ENCODE assay signal across 20 mouse cellular contexts in the genomic region with DNA sequence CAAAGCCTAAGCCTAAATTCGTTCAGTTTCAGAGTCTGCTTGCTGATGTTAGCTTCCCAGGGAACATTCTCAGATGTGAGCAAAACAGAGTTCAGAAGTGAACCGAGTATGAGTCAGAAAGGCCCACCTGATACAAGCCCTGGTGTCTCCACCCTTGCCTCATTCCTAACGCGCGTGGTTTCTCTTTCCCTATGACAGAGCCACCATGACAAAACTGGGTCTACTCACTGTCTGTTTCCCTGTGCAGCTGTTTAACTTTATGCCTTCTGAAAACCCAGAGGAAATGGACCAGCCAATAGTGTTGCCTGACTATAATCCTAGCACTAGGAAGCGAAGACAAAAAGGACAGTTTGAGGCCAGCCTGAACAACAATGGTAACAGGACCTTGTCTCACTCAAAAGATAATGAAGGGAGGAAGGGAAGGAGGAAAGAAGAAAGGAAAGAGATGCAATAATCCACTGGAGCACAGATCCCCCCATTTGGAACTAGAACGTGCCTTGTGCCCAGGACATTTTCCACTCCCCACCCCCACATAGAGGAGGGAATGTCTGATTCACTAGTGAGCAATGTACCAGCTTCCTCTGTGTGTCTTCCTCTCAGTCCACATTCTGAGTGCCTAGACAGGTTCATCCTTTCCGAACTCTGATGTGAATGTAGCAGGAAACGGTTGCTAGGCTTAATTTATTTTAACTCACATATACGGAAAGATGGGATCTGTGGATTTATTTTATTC. TPM values are rescaled to one million over a fixed set of nuclear protein-coding genes. Genes with fewer than 3 reads are reported as not detected.
DNase-seq lines count a peak whose midpoint lies in the region; ATAC-seq and TF ChIP-seq lines count a peak whose summit lies in the region.
"Had no signal": no experiment of that assay in that cellular context is flagged by ENCODE, and none has a peak within 500 bp of the region (broad histone marks: within the 10 kb centered on the region; RNA-seq: fewer than 3 reads in every experiment).

No protein-coding gene starts in this region.

- H3K27ac ChIP-seq in stomach, embryonic 16.5 days (ENCODE audit: low read length) = peak overlapping the region; percentile 13; the same call in 1 of the 2 replicates
- no peak overlapping the region for H3K27ac ChIP-seq in stomach, postnatal 0 days (replicated peaks)
- no peak overlapping the region for H3K27ac ChIP-seq in hindbrain, postnatal 0 days
- H3K27ac ChIP-seq: embryonic facial prominence, embryonic 12.5 days; forebrain, embryonic 12.5 days; hindbrain, embryonic 10.5 days; hindbrain, embryonic 14.5 days had no signal

- H3K36me3 ChIP-seq in stomach, embryonic 16.5 days (ENCODE audit: control insufficient read depth, insufficient read depth, low read length) = no peaks in the 10 kb centered on the region
- H3K36me3 ChIP-seq in stomach, postnatal 0 days (ENCODE audit: control insufficient read depth, insufficient read depth, low read length) = no peaks in the 10 kb centered on the region
- H3K36me3 ChIP-seq in C2C12 (ENCODE audit: control insufficient read depth, insufficient read depth) = no peaks in the 10 kb centered on the region
- no peaks in the 10 kb centered on the region for H3K36me3 ChIP-seq in myocyte (ENCODE audit: control insufficient read depth, insufficient read depth)
- no peaks in the 10 kb centered on the region for H3K36me3 ChIP-seq in hindbrain, postnatal 0 days (ENCODE audit: insufficient read depth, low read length)
- H3K36me3 ChIP-seq: embryonic facial prominence, embryonic 12.5 days; forebrain, embryonic 12.5 days; G1E; heart, embryonic 12.5 days; hindbrain, embryonic 10.5 days had no signal

- no peaks in the 10 kb centered on the region for H3K9me3 ChIP-seq in stomach, embryonic 16.5 days (replicated peaks; ENCODE audit: control insufficient read depth, low read length)
- H3K9me3 ChIP-seq in stomach, postnatal 0 days (ENCODE audit: control insufficient read depth, low read length) = no peaks in the 10 kb centered on the region
- no peaks in the 10 kb centered on the region for H3K9me3 ChIP-seq in hindbrain, postnatal 0 days (ENCODE audit: low read length)
- H3K9me3 ChIP-seq: embryonic facial prominence, embryonic 12.5 days; forebrain, embryonic 12.5 days; G1E; heart, embryonic 12.5 days; hindbrain, embryonic 10.5 days had no signal

- DNase-seq in stomach, postnatal 0 days (ENCODE audit: low spot score) = no peak
- DNase-seq in Patski (ENCODE audit: low read depth, low spot score) = no peak
- no peak for DNase-seq in ovary, postnatal 14 days (ENCODE audit: low spot score)
- DNase-seq in MN1 (ENCODE audit: low spot score) = no peak
- no peak for DNase-seq in hindbrain, postnatal 0 days (ENCODE audit: low spot score)
- DNase-seq: adrenal gland, postnatal 14 days; cerebellum, adult 11-12 months; cerebellum, adult 9-10 months; cerebellum, postnatal 25 days; forebrain, postnatal 0 days; gastrocnemius, postnatal 14 days had no signal

- H3K79me3 ChIP-seq in C2C12 (ENCODE audit: low read depth) = peaks cover 54% of the 10 kb centered on the region

- H3K4me2 ChIP-seq in stomach, embryonic 16.5 days (ENCODE audit: low read depth, low read length) = no peak overlapping the region
- H3K4me2 ChIP-seq in stomach, postnatal 0 days (replicated peaks; ENCODE audit: low read depth) = no peak overlapping the region
- H3K4me2 ChIP-seq in myocyte (ENCODE audit: low read depth) = peak overlapping the region; percentile 75
- no peak overlapping the region for H3K4me2 ChIP-seq in hindbrain, postnatal 0 days (ENCODE audit: low read depth, low read length)
- H3K4me2 ChIP-seq: embryonic facial prominence, embryonic 12.5 days; forebrain, embryonic 12.5 days; heart, embryonic 12.5 days; hindbrain, embryonic 14.5 days had no signal

- no peak overlapping the region for H3K4me3 ChIP-seq in stomach, embryonic 16.5 days (replicated peaks; ENCODE audit: low read length)
- no peak overlapping the region for H3K4me3 ChIP-seq in stomach, postnatal 0 days (ENCODE audit: low read depth, low read length)
- H3K4me3 ChIP-seq in C2C12 (ENCODE audit: insufficient read depth, poor library complexity, severe bottlenecking) = no peak overlapping the region
- peak overlapping the region; percentile 5 for H3K4me3 ChIP-seq in myocyte
- H3K4me3 ChIP-seq in hindbrain, postnatal 0 days (ENCODE audit: low read length) = no peak overlapping the region
- H3K4me3 ChIP-seq: embryonic facial prominence, embryonic 12.5 days; forebrain, embryonic 12.5 days; heart, embryonic 12.5 days; hindbrain, embryonic 10.5 days had no signal

- in situ Hi-C loops in Patski (cut with MboI; ENCODE audit: low pct_unique_long_range_greater_than_20kb) = no loop called here

- no peak for TF ChIP-seq EP300 in stomach, postnatal 0 days (optimal IDR thresholded peaks at IDR 0.05)

- H3ac ChIP-seq in C2C12 (ENCODE audit: control insufficient read depth, insufficient read length, low read depth) = no peak overlapping the region
- no peak overlapping the region for H3ac ChIP-seq in myocyte (ENCODE audit: control insufficient read depth, insufficient read length)

- POLR2A ChIA-PET in Patski (lab: Charles Lee) = interaction anchor here (1.2 kb wide), 1 partner anchor 13 kb away, joined by 4 read pairs; no protein-coding TSS in a partner anchor

- 69% methylated on average over 10 of the region's 10 CpGs for WGBS in stomach, embryonic 16.5 days
- 59% methylated on average over 10 of the region's 10 CpGs for WGBS in stomach, postnatal 0 days
- 77% methylated on average over 10 of the region's 10 CpGs for WGBS in hindbrain, postnatal 0 days

- CTCF ChIA-PET in Patski (lab: Charles Lee) = interaction anchor here (0.7 to 1.0 kb wide), 2 partner anchors 12 to 17 kb away, joined by 3 to 4 read pairs; no protein-coding TSS in a partner anchor

- peak; percentile 33 for TF ChIP-seq POLR2A in myocyte (IDR thresholded peaks at IDR 0.05; ENCODE audit: insufficient read length, low read depth)

- ATAC-seq in stomach, embryonic 16.5 days (ENCODE audit: insufficient read depth, low FRiP score) = no peak
- ATAC-seq in stomach, postnatal 0 days (ENCODE audit: low FRiP score, low TSS enrichment) = no peak
- peak; percentile 47 for ATAC-seq in Patski
- ATAC-seq in hindbrain, postnatal 0 days = no peak
- ATAC-seq: forebrain, postnatal 0 days had no signal

- no peak overlapping the region for H3K9ac ChIP-seq in stomach, embryonic 16.5 days (ENCODE audit: low read length)
- H3K9ac ChIP-seq in stomach, postnatal 0 days (ENCODE audit: low read length) = no peak overlapping the region
- no peak overlapping the region for H3K9ac ChIP-seq in hindbrain, postnatal 0 days (replicated peaks; ENCODE audit: low read length)
- H3K9ac ChIP-seq: embryonic facial prominence, embryonic 12.5 days; forebrain, embryonic 12.5 days; forebrain, postnatal 0 days; heart, embryonic 12.5 days; hindbrain, embryonic 14.5 days had no signal

- TF ChIP-seq CTCF in stomach, postnatal 0 days (IDR thresholded peaks at IDR 0.05; ENCODE audit: low read depth) = no peak
- TF ChIP-seq CTCF in C2C12 (IDR thresholded peaks at IDR 0.05; ENCODE audit: control insufficient read depth, insufficient read depth, insufficient read length) = no peak
- no peak for TF ChIP-seq CTCF in Patski (IDR thresholded peaks at IDR 0.05)
- no peak for TF ChIP-seq CTCF in hindbrain, postnatal 0 days (IDR thresholded peaks at IDR 0.05; ENCODE audit: low read depth)

- H3K27me3 ChIP-seq in stomach, embryonic 16.5 days (ENCODE audit: control insufficient read depth, insufficient read depth, low read length) = no peaks in the 10 kb centered on the region
- H3K27me3 ChIP-seq in stomach, postnatal 0 days (ENCODE audit: control insufficient read depth, insufficient read depth, low read length) = no peaks in the 10 kb centered on the region
- H3K27me3 ChIP-seq in C2C12 (ENCODE audit: control insufficient read depth, insufficient read depth, insufficient read length) (no peaks in the 10 kb centered on the region), Patski (no peaks in the 10 kb centered on the region), myocyte (ENCODE audit: control insufficient read depth, insufficient read depth, insufficient read length) (no peaks in the 10 kb centered on the region)
- H3K27me3 ChIP-seq in hindbrain, postnatal 0 days (ENCODE audit: insufficient read depth, low read length) = no peaks in the 10 kb centered on the region
- H3K27me3 ChIP-seq: embryonic facial prominence, embryonic 12.5 days; forebrain, embryonic 12.5 days; heart, embryonic 12.5 days had no signal

- H3K4me1 ChIP-seq in stomach, embryonic 16.5 days (ENCODE audit: control insufficient read depth, insufficient read depth, low read length) = peaks cover 5% of the 10 kb centered on the region; the same call in 1 of the 2 replicates
- no peaks in the 10 kb centered on the region for H3K4me1 ChIP-seq in stomach, postnatal 0 days (replicated peaks; ENCODE audit: control insufficient read depth, insufficient read depth)
- no peaks in the 10 kb centered on the region for H3K4me1 ChIP-seq in hindbrain, postnatal 0 days (ENCODE audit: insufficient read depth, low read length)
- H3K4me1 ChIP-seq: embryonic facial prominence, embryonic 12.5 days; hindbrain, embryonic 10.5 days had no signal

- peaks cover 96% of the 10 kb centered on the region for H3K79me2 ChIP-seq in C2C12 (ENCODE audit: control insufficient read depth, insufficient read depth)
- peaks cover 21% of the 10 kb centered on the region for H3K79me2 ChIP-seq in myocyte (ENCODE audit: control insufficient read depth, insufficient read depth)

TF ChIP-seq in C2C12, 6 proteins besides CTCF, POLR2A, EP300 and RAD21:
- TF ChIP-seq CEBPB (IDR thresholded peaks at IDR 0.05; ENCODE audit: low read depth) = no peak
- TF ChIP-seq MYOD1 (IDR thresholded peaks at IDR 0.05; ENCODE audit: control insufficient read depth, insufficient read length, low read depth) = peak; percentile 41

TF ChIP-seq in myocyte, 11 proteins besides CTCF, POLR2A, EP300 and RAD21:
- peak in 2 of 3 experiments; percentile 24 to 34 for TF ChIP-seq MYOD1 (IDR thresholded peaks at IDR 0.05; ENCODE audit: control insufficient read depth in 1 of 3, insufficient read length in 2 of 3, low read depth in 2 of 3)
- TF ChIP-seq MYOG (IDR thresholded peaks at IDR 0.05; ENCODE audit: control insufficient read depth in 1 of 3, insufficient read depth in 1 of 3, insufficient read length in 2 of 3, low read depth in 2 of 3) = no peak
- 0 out of 2 replicates have a peak, but pooled peaks have one; percentile 36 for TF ChIP-seq CEBPB (IDR thresholded peaks at IDR 0.05; ENCODE audit: insufficient read depth, poor library complexity, severe bottlenecking)

RNA-seq across cellular contexts. Expression of a gene that starts 15.4 kb away (rescaled TPM):
- polyA plus RNA-seq in stomach, embryonic 16.5 days (2015; fragmentation: Nextera tagmentation; extraction: Ambion mirVana) = 12.3 and 13.4 TPM in 2 replicates
- polyA plus RNA-seq in stomach, postnatal 0 days (2015; fragmentation: Nextera tagmentation; extraction: Ambion mirVana) = 4.0 and 4.5 TPM in 2 replicates
- polyA plus RNA-seq in C2C12 (2012; fragmentation: generic; extraction: Trizol) = 10.2 TPM
- 128 TPM for polyA plus RNA-seq in Patski (2021)
- polyA plus RNA-seq in myocyte (2012; fragmentation: generic; extraction: Trizol) = 4.5 TPM
- 4.3 and 4.5 TPM in 2 replicates for total RNA-seq in hindbrain, postnatal 0 days (2014; rRNA removed)
- polyA plus RNA-seq in hindbrain, postnatal 0 days (2015; fragmentation: Nextera tagmentation; extraction: Ambion mirVana) = 1.1 and 1.3 TPM in 2 replicates
- polyA plus RNA-seq: G1E had no signal
